Mouse (Mus musculus): ENCODE measurements around the gene Nprl2. TPM values are rescaled to one million over a fixed set of nuclear protein-coding genes. Genes with fewer than 3 reads are reported as not detected.

Nprl2 gene
- polyA plus RNA-seq, 1 experiment, result 64.1 TPM

GRCm38 (mm10) chr9:107575579-107576356 lies 33.7 kb downstream of the Nprl2 start:
- Histone ChIP-seq H3K4me1 (ENCODE audit: control insufficient read depth, insufficient read depth, low read length) (peaks cover 29% of the 10 kb centered on the region), H3K27me3 (ENCODE audit: control insufficient read depth, insufficient read depth, low read length) (no peaks in the 10 kb centered on the region), H3K4me3 (replicated peaks; ENCODE audit: insufficient read depth, low read depth, low read length) (no peak overlapping the region), H3K27ac (ENCODE audit: insufficient read depth, low read length) (no peak overlapping the region)
- TF ChIP-seq CTCF (IDR thresholded peaks at IDR 0.05; ENCODE audit: borderline replicate concordance, insufficient read depth, low read depth, low read length) (no peak), POLR2A (IDR thresholded peaks at IDR 0.05; ENCODE audit: borderline replicate concordance, insufficient read depth, low read length) (no peak)
- peak in 1 of 2 experiments; percentile 56 for DNase-seq
- 46% methylated on average over 14 of the region's 14 CpGs for WGBS

GRCm38 (mm10) chr9:107576357-107577107 lies 34.5 kb downstream of the Nprl2 start, which contains the start of gene Hyal1:
TSS of gene Hyal1 (plus strand) at chr9:107576927.
- no peak within 1 kb of the TSS for H3K4me3 ChIP-seq (replicated peaks; ENCODE audit: insufficient read depth, low read depth, low read length)
- TF ChIP-seq POLR2A (IDR thresholded peaks at IDR 0.05; ENCODE audit: borderline replicate concordance, insufficient read depth, low read length) (no peak), CTCF (IDR thresholded peaks at IDR 0.05; ENCODE audit: borderline replicate concordance, insufficient read depth, low read depth, low read length) (no peak)
- 15% methylated on average over 16 of the region's 16 CpGs for WGBS
- H3K4me1 ChIP-seq (ENCODE audit: control insufficient read depth, insufficient read depth, low read length), result peaks cover 29% of the 10 kb centered on the region
- H3K27ac ChIP-seq (ENCODE audit: insufficient read depth, low read length), result no peak within 1 kb of the TSS
- peak in 1 of 2 experiments; percentile 58 for DNase-seq
- no peaks in the 10 kb centered on the region for H3K27me3 ChIP-seq (ENCODE audit: control insufficient read depth, insufficient read depth, low read length)

- no peak for TF ChIP-seq POLR2A (IDR thresholded peaks at IDR 0.05; ENCODE audit: borderline replicate concordance, insufficient read depth, low read length)
- TF ChIP-seq CTCF (IDR thresholded peaks at IDR 0.05; ENCODE audit: borderline replicate concordance, insufficient read depth, low read depth, low read length), result no peak
- no peak for DNase-seq
- H3K4me1 ChIP-seq (ENCODE audit: control insufficient read depth, insufficient read depth, low read length), result peaks cover 29% of the 10 kb centered on the region
- no peak overlapping the region for H3K27ac ChIP-seq (ENCODE audit: insufficient read depth, low read length)
- WGBS, result 71% methylated on average over 10 of the region's 10 CpGs
- H3K27me3 ChIP-seq (ENCODE audit: control insufficient read depth, insufficient read depth, low read length), result no peaks in the 10 kb centered on the region
- no peak overlapping the region for H3K4me3 ChIP-seq (replicated peaks; ENCODE audit: insufficient read depth, low read depth, low read length)
Measured at GRCm38 (mm10) chr9:107577871-107578270, 35.8 kb downstream of the Nprl2 start.

- Histone ChIP-seq H3K27me3 (ENCODE audit: control insufficient read depth, insufficient read depth, low read length) (no peaks in the 10 kb centered on the region), H3K4me3 (replicated peaks; ENCODE audit: insufficient read depth, low read depth, low read length) (no peak within 1 kb of the TSS), H3K4me1 (ENCODE audit: control insufficient read depth, insufficient read depth, low read length) (peaks cover 29% of the 10 kb centered on the region), H3K27ac (ENCODE audit: insufficient read depth, low read length) (peak within 1 kb of the TSS; percentile 16; the same call in 1 of the 2 replicates)
- TF ChIP-seq CTCF (IDR thresholded peaks at IDR 0.05; ENCODE audit: borderline replicate concordance, insufficient read depth, low read depth, low read length) (no peak), POLR2A (IDR thresholded peaks at IDR 0.05; ENCODE audit: borderline replicate concordance, insufficient read depth, low read length) (no peak)
- whole genome bisulfite sequencing, result 66% methylated on average over 3 of the region's 3 CpGs
- DNase-seq, result no peak
Measured at GRCm38 (mm10) chr9:107578587-107578986, 36.6 kb downstream of the Nprl2 start, which contains the start of gene Naa80. TSS of gene Naa80 (plus strand) at chr9:107578887.

GRCm38 (mm10) chr9:107579023-107579900 lies 37.2 kb downstream of the Nprl2 start:
- Histone ChIP-seq H3K27me3 (ENCODE audit: control insufficient read depth, insufficient read depth, low read length) (no peaks in the 10 kb centered on the region), H3K4me3 (replicated peaks; ENCODE audit: insufficient read depth, low read depth, low read length) (no peak overlapping the region), H3K4me1 (ENCODE audit: control insufficient read depth, insufficient read depth, low read length) (peaks cover 29% of the 10 kb centered on the region), H3K27ac (ENCODE audit: insufficient read depth, low read length) (peak overlapping the region; percentile 16; the same call in 1 of the 2 replicates)
- 0 out of 2 replicates have a peak, but pooled peaks have one; percentile 13 for TF ChIP-seq POLR2A (IDR thresholded peaks at IDR 0.05; ENCODE audit: borderline replicate concordance, insufficient read depth, low read length)
- no peak for TF ChIP-seq CTCF (IDR thresholded peaks at IDR 0.05; ENCODE audit: borderline replicate concordance, insufficient read depth, low read depth, low read length)
- peak; percentile 59 to 86 for DNase-seq
- 71% methylated on average over 14 of the region's 14 CpGs for WGBS

GRCm38 (mm10) chr9:107580501-107581317 lies 38.7 kb downstream of the Nprl2 start, which contains the start of gene Hyal3:
TSS of gene Hyal3 (plus strand) at chr9:107580818.
- WGBS, result under 1% methylated on average over 32 of the region's 32 CpGs
- H3K27me3 ChIP-seq (ENCODE audit: control insufficient read depth, insufficient read depth, low read length), result no peaks in the 10 kb centered on the region

More at GRCm38 (mm10) chr9:107580501-107581317, 38.7 kb downstream of the Nprl2 start, which contains the start of gene Hyal3:
- DNase-seq, result peak; percentile 90 to 93
- Histone ChIP-seq H3K4me3 (replicated peaks; ENCODE audit: insufficient read depth, low read depth, low read length) (peak within 1 kb of the TSS; percentile 79), H3K27ac (ENCODE audit: insufficient read depth, low read length) (peak within 1 kb of the TSS; percentile 74; the same call in 1 of the 2 replicates), H3K4me1 (ENCODE audit: control insufficient read depth, insufficient read depth, low read length) (peaks cover 25% of the 10 kb centered on the region)
- TF ChIP-seq POLR2A (IDR thresholded peaks at IDR 0.05; ENCODE audit: borderline replicate concordance, insufficient read depth, low read length), result peak; percentile 72; the same call in 1 of the 2 replicates
- TF ChIP-seq CTCF (IDR thresholded peaks at IDR 0.05; ENCODE audit: borderline replicate concordance, insufficient read depth, low read depth, low read length), result no peak

Data from cerebellum, adult 2 months (tissue).